Mouse (Mus musculus): Measurements from ENCODE around the gene Zfp319. TPM values are rescaled to one million over a fixed set of nuclear protein-coding genes. Genes with fewer than 3 reads are reported as not detected.
"Not testable (repeated sequence)": the region's sequence is repeated elsewhere in the genome, so short reads cannot be mapped to it uniquely, and the experiment has no call there.

Gene Zfp319
- polyA plus RNA-seq (2012): 0.08 and 0.09 TPM in 2 replicates

- no peak for TF ChIP-seq TAL1 (IDR thresholded peaks at IDR 0.05; ENCODE audit: low read length)
- TF ChIP-seq GATA1 (IDR thresholded peaks at IDR 0.05; ENCODE audit: low read length): no peak
- no peaks in the 10 kb centered on the region for H3K27me3 ChIP-seq (ENCODE audit: control insufficient read depth)
- peak within 1 kb of the TSS; percentile 85 for H3K4me3 ChIP-seq (replicated peaks)
- H3K9me3 ChIP-seq (ENCODE audit: control insufficient read depth, low read length): peaks cover 13% of the 10 kb centered on the region
- H3K36me3 ChIP-seq (ENCODE audit: control insufficient read depth): peaks cover 46% of the 10 kb centered on the region
- H3K4me1 ChIP-seq (ENCODE audit: control insufficient read depth): peaks cover 34% of the 10 kb centered on the region
Measured at GRCm38 (mm10) chr8:95331720-95332436, at the start of gene Zfp319, which contains the start of gene Usb1. Zfp319 (minus strand) TSS chr8:95331950. Usb1 (plus strand) TSS chr8:95332284.

GRCm38 (mm10) chr8:95380953-95381352, 49.2 kb upstream of the Zfp319 start:
- Histone ChIP-seq H3K36me3 (ENCODE audit: control insufficient read depth) (no peaks in the 10 kb centered on the region), H3K4me3 (replicated peaks) (no peak overlapping the region), H3K4me1 (ENCODE audit: control insufficient read depth) (no peaks in the 10 kb centered on the region), H3K9me3 (ENCODE audit: control insufficient read depth, low read length) (0 out of 2 replicates have a peak, but pooled peaks cover 3% of the 10 kb centered on the region), H3K27me3 (ENCODE audit: control insufficient read depth) (no peaks in the 10 kb centered on the region)
- TF ChIP-seq TAL1 (IDR thresholded peaks at IDR 0.05; ENCODE audit: low read length): no peak
- TF ChIP-seq GATA1 (IDR thresholded peaks at IDR 0.05; ENCODE audit: low read length): no peak

GRCm38 (mm10) chr8:95378928-95379327, 47.2 kb upstream of the Zfp319 start:
- H3K4me1 ChIP-seq (ENCODE audit: control insufficient read depth); H3K27me3 ChIP-seq (ENCODE audit: control insufficient read depth); H3K4me3 ChIP-seq (replicated peaks); H3K36me3 ChIP-seq (ENCODE audit: control insufficient read depth); H3K9me3 ChIP-seq (ENCODE audit: control insufficient read depth, low read length): not testable (repeated sequence)

GRCm38 (mm10) chr8:95377863-95378291, 46.1 kb upstream of the Zfp319 start:
- Histone ChIP-seq H3K4me1 (ENCODE audit: control insufficient read depth) (no peaks in the 10 kb centered on the region), H3K36me3 (ENCODE audit: control insufficient read depth) (no peaks in the 10 kb centered on the region), H3K4me3 (replicated peaks) (no peak overlapping the region), H3K9me3 (ENCODE audit: control insufficient read depth, low read length) (0 out of 2 replicates have a peak, but pooled peaks cover 3% of the 10 kb centered on the region), H3K27me3 (ENCODE audit: control insufficient read depth) (no peaks in the 10 kb centered on the region)
- TF ChIP-seq GATA1 (IDR thresholded peaks at IDR 0.05; ENCODE audit: low read length) (no peak), TAL1 (IDR thresholded peaks at IDR 0.05; ENCODE audit: low read length) (no peak)

GRCm38 (mm10) chr8:95377101-95377500, 45.4 kb upstream of the Zfp319 start:
- no peak overlapping the region for H3K4me3 ChIP-seq (replicated peaks)
- 0 out of 2 replicates have a peak, but pooled peaks cover 3% of the 10 kb centered on the region for H3K9me3 ChIP-seq (ENCODE audit: control insufficient read depth, low read length)

GRCm38 (mm10) chr8:95376309-95376999, 44.7 kb upstream of the Zfp319 start:
- H3K9me3 ChIP-seq (ENCODE audit: control insufficient read depth, low read length): 0 out of 2 replicates have a peak, but pooled peaks cover 3% of the 10 kb centered on the region
- H3K4me1 ChIP-seq (ENCODE audit: control insufficient read depth): no peaks in the 10 kb centered on the region
- no peak overlapping the region for H3K4me3 ChIP-seq (replicated peaks)
- H3K27me3 ChIP-seq (ENCODE audit: control insufficient read depth): no peaks in the 10 kb centered on the region
- no peak for TF ChIP-seq GATA1 (IDR thresholded peaks at IDR 0.05; ENCODE audit: low read length)
- no peak for TF ChIP-seq TAL1 (IDR thresholded peaks at IDR 0.05; ENCODE audit: low read length)
- H3K36me3 ChIP-seq (ENCODE audit: control insufficient read depth): no peaks in the 10 kb centered on the region; the same call in 1 of the 2 replicates

More at GRCm38 (mm10) chr8:95377101-95377500, 45.4 kb upstream of the Zfp319 start:
- TF ChIP-seq GATA1 (IDR thresholded peaks at IDR 0.05; ENCODE audit: low read length): no peak
- TF ChIP-seq TAL1 (IDR thresholded peaks at IDR 0.05; ENCODE audit: low read length): no peak
- H3K36me3 ChIP-seq (ENCODE audit: control insufficient read depth): no peaks in the 10 kb centered on the region; the same call in 1 of the 2 replicates
- no peaks in the 10 kb centered on the region for H3K4me1 ChIP-seq (ENCODE audit: control insufficient read depth)
- H3K27me3 ChIP-seq (ENCODE audit: control insufficient read depth): no peaks in the 10 kb centered on the region

GRCm38 (mm10) chr8:95375374-95375930, 43.7 kb upstream of the Zfp319 start:
- Histone ChIP-seq H3K27me3 (ENCODE audit: control insufficient read depth) (no peaks in the 10 kb centered on the region), H3K36me3 (ENCODE audit: control insufficient read depth) (no peaks in the 10 kb centered on the region; the same call in 1 of the 2 replicates), H3K4me1 (ENCODE audit: control insufficient read depth) (no peaks in the 10 kb centered on the region), H3K4me3 (replicated peaks) (no peak overlapping the region), H3K9me3 (ENCODE audit: control insufficient read depth, low read length) (0 out of 2 replicates have a peak, but pooled peaks cover 3% of the 10 kb centered on the region)
- TF ChIP-seq TAL1 (IDR thresholded peaks at IDR 0.05; ENCODE audit: low read length) (no peak), GATA1 (IDR thresholded peaks at IDR 0.05; ENCODE audit: low read length) (no peak)

GRCm38 (mm10) chr8:95374429-95374828, 42.7 kb upstream of the Zfp319 start:
- no peak overlapping the region for H3K4me3 ChIP-seq (replicated peaks)
- TF ChIP-seq TAL1 (IDR thresholded peaks at IDR 0.05; ENCODE audit: low read length): no peak
- TF ChIP-seq GATA1 (IDR thresholded peaks at IDR 0.05; ENCODE audit: low read length): no peak
- no peaks in the 10 kb centered on the region for H3K27me3 ChIP-seq (ENCODE audit: control insufficient read depth)
- no peaks in the 10 kb centered on the region; the same call in 1 of the 2 replicates for H3K36me3 ChIP-seq (ENCODE audit: control insufficient read depth)
- H3K9me3 ChIP-seq (ENCODE audit: control insufficient read depth, low read length): 0 out of 2 replicates have a peak, but pooled peaks cover 3% of the 10 kb centered on the region
- H3K4me1 ChIP-seq (ENCODE audit: control insufficient read depth): peaks cover under 1% of the 10 kb centered on the region; the same call in 1 of the 2 replicates
